Mouse (Mus musculus) thymus, adult 2 months (tissue): ENCODE measurements around the gene Nr3c2.

Experiments
- CTCF ChIP-seq: fragments of 200-500 bp; IDR thresholded peaks from 2 replicates; pipeline ENCODE4 v1.5.1; 2012; ENCODE audit warnings: mild to moderate bottlenecking, control low read depth, low read length, moderate library complexity, borderline replicate concordance; ENCODE audit not compliant: control insufficient read depth, poor library complexity, insufficient read depth; ENCODE audit errors: extremely low read depth
- POLR2A ChIP-seq: fragments of 200-500 bp; IDR thresholded peaks from 2 replicates; pipeline ENCODE4 v1.6.1; 2012; ENCODE audit warnings: mild to moderate bottlenecking, low read length, control low read depth, moderate library complexity; ENCODE audit not compliant: control insufficient read depth, poor library complexity, insufficient read depth; ENCODE audit errors: extremely low read depth

- no peak for TF ChIP-seq CTCF
- TF ChIP-seq POLR2A: no peak
Observed at GRCm38 (mm10) chr8:77031213-77031612, 132.0 kb downstream of the Nr3c2 start.
